Mouse (Mus musculus) adrenal gland, postnatal 4 days (tissue): ENCODE measurements at regions not wholly inside any gene's neighbourhood (a gene's known extent, or its start where the extent isn't known, plus 50 kb on each side); places are given as distances from the start of the nearest gene placed in this dataset.

ENCODE experiments used
- DNase-seq, 2 experiments: peaks; one replicate each; pipeline ENCODE4 v3.0.0; 2021 to 2022; ENCODE audit warnings: low spot score in 2 of 2, mixed read lengths in 2 of 2

- no peak for DNase-seq
These were observed 460.6 kb downstream of the Dok5 start for GRCm38 (mm10) chr2:171192181-171192580.
